Mouse (Mus musculus): Measurements from ENCODE around the gene Dnal1. TPM values are rescaled to one million over a fixed set of nuclear protein-coding genes. Genes with fewer than 3 reads are reported as not detected.
"Not testable (repeated sequence)": the region's sequence is repeated elsewhere in the genome, so short reads cannot be mapped to it uniquely, and the experiment has no call there.

Dnal1 gene
- total RNA-seq (2014; fragmentation: Nextera tagmentation) (1.1 and 3.6 TPM in 2 replicates), total RNA-seq (2017) (0.49 and 0.76 TPM in 2 replicates), polyA plus RNA-seq (2012) (0.01 and 0.14 TPM in 2 replicates)

- Histone ChIP-seq H3K4me1 (ENCODE audit: insufficient read depth, low read depth, low read length) (peaks cover 3% of the 10 kb centered on the region), H3K27me3 (ENCODE audit: insufficient read depth, low read length) (peaks cover 21% of the 10 kb centered on the region), H3K4me3 (ENCODE audit: low read depth, low read length) (peak within 1 kb of the TSS; percentile 43; the same call in 1 of the 2 replicates), H3K9me3 (replicated peaks) (no peaks in the 10 kb centered on the region), H3K36me3 (replicated peaks) (no peaks in the 10 kb centered on the region)
- DNase-seq (ENCODE audit: low spot score) (peak; percentile 14), ATAC-seq (ENCODE audit: extremely low read depth, insufficient number of reproducible peaks, low FRiP score, poor library complexity, severe bottlenecking) (no peak)
- no peak for TF ChIP-seq TAL1 (conservative IDR thresholded peaks at IDR 0.05; ENCODE audit: low read depth, low read length)
- TF ChIP-seq GATA2 (IDR thresholded peaks at IDR 0.05; ENCODE audit: borderline replicate concordance, low read depth, low read length), result no peak
- TF ChIP-seq CTCF (IDR thresholded peaks at IDR 0.05; ENCODE audit: low read depth, low read length), result no peak
- no peak for TF ChIP-seq POLR2AphosphoS5 (IDR thresholded peaks at IDR 0.05; ENCODE audit: insufficient replicate concordance, low read depth, low read length)
- no peak for TF ChIP-seq GATA1 (IDR thresholded peaks at IDR 0.05; ENCODE audit: borderline replicate concordance, low read length)
These were observed at the start of gene Dnal1 for GRCm38 (mm10) chr12:84114153-84114994. Gene Dnal1, plus strand, starts transcription at chr12:84114366.

- Histone ChIP-seq H3K27me3 (ENCODE audit: insufficient read depth, low read length) (peaks cover 37% of the 10 kb centered on the region), H3K9me3 (replicated peaks) (peaks cover 3% of the 10 kb centered on the region; the same call in 1 of the 2 replicates), H3K4me1 (ENCODE audit: insufficient read depth, low read depth, low read length) (peaks cover 3% of the 10 kb centered on the region), H3K4me3 (ENCODE audit: low read depth, low read length) (no peak overlapping the region), H3K36me3 (replicated peaks) (no peaks in the 10 kb centered on the region)
- DNase-seq (ENCODE audit: low spot score) (no peak), ATAC-seq (ENCODE audit: extremely low read depth, insufficient number of reproducible peaks, low FRiP score, poor library complexity, severe bottlenecking) (no peak)
- TF ChIP-seq TAL1 (conservative IDR thresholded peaks at IDR 0.05; ENCODE audit: low read depth, low read length), result no peak
- no peak for TF ChIP-seq GATA1 (IDR thresholded peaks at IDR 0.05; ENCODE audit: borderline replicate concordance, low read length)
These were observed 49.5 kb upstream of the Dnal1 start for GRCm38 (mm10) chr12:84064621-84065020.

DNA sequence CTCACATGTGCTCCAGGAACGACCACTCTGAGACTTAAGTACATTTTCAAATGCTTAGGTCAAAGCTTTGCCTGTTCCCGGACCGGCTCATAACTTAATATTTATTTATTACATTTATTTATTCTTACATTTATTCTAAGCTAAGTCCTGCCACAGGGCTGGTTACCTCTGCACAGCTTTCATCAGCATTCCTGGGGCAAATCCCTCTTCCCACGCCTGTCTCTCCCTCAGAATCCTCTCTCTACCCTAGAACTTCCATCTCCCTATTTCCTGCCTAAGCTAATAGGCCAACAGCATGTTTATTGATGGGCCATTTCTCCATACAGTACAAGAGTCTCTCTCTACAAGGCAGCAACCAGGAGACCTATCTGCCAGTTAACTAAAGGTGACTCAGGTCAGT is 46.4 kb upstream of the Dnal1 start:
- Histone ChIP-seq H3K9me3 (replicated peaks) (peaks cover 3% of the 10 kb centered on the region; the same call in 1 of the 2 replicates), H3K36me3 (replicated peaks) (no peaks in the 10 kb centered on the region), H3K4me1 (ENCODE audit: insufficient read depth, low read depth, low read length) (no peaks in the 10 kb centered on the region), H3K4me3 (ENCODE audit: low read depth, low read length) (no peak overlapping the region), H3K27me3 (ENCODE audit: insufficient read depth, low read length) (peaks cover 33% of the 10 kb centered on the region)
- no peak for ATAC-seq (ENCODE audit: extremely low read depth, insufficient number of reproducible peaks, low FRiP score, poor library complexity, severe bottlenecking)
- DNase-seq (ENCODE audit: low spot score), result no peak
- TF ChIP-seq CTCF (IDR thresholded peaks at IDR 0.05; ENCODE audit: low read depth, low read length) (no peak), TAL1 (conservative IDR thresholded peaks at IDR 0.05; ENCODE audit: low read depth, low read length) (no peak), GATA2 (IDR thresholded peaks at IDR 0.05; ENCODE audit: borderline replicate concordance, low read depth, low read length) (no peak), POLR2AphosphoS5 (IDR thresholded peaks at IDR 0.05; ENCODE audit: insufficient replicate concordance, low read depth, low read length) (no peak), GATA1 (IDR thresholded peaks at IDR 0.05; ENCODE audit: borderline replicate concordance, low read length) (no peak)

- no peak overlapping the region for H3K4me3 ChIP-seq (ENCODE audit: low read depth, low read length)
- no peaks in the 10 kb centered on the region for H3K4me1 ChIP-seq (ENCODE audit: insufficient read depth, low read depth, low read length)
- peaks cover 33% of the 10 kb centered on the region for H3K27me3 ChIP-seq (ENCODE audit: insufficient read depth, low read length)
- H3K9me3 ChIP-seq (replicated peaks), result no peaks in the 10 kb centered on the region
- H3K36me3 ChIP-seq (replicated peaks), result no peaks in the 10 kb centered on the region
- TF ChIP-seq POLR2AphosphoS5 (IDR thresholded peaks at IDR 0.05; ENCODE audit: insufficient replicate concordance, low read depth, low read length) (no peak), GATA1 (IDR thresholded peaks at IDR 0.05; ENCODE audit: borderline replicate concordance, low read length) (no peak), GATA2 (IDR thresholded peaks at IDR 0.05; ENCODE audit: borderline replicate concordance, low read depth, low read length) (no peak), CTCF (IDR thresholded peaks at IDR 0.05; ENCODE audit: low read depth, low read length) (no peak), TAL1 (conservative IDR thresholded peaks at IDR 0.05; ENCODE audit: low read depth, low read length) (no peak)
- no peak for DNase-seq (ENCODE audit: low spot score)
- no peak for ATAC-seq (ENCODE audit: extremely low read depth, insufficient number of reproducible peaks, low FRiP score, poor library complexity, severe bottlenecking)
These were observed 45.9 kb upstream of the Dnal1 start for GRCm38 (mm10) chr12:84068296-84068695.

DNA sequence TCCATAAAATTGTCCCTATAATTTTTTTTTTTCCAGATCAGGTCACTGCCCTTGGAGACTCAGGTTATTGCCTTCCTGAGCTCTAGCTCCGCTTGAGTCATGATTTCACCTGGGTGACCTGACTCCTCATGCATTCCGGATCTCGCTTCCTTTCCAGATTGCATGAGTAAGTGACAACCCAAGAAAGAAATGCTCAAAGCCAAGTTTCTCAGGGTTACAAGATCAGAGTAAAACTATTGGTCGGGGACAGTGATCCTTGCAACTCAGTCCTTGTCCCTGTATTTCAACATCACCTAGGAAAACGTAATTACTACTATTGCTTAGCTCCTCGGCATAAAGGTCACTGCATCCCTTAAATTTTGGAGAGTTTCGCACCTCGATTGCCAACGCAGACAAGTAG is 45.2 kb upstream of the Dnal1 start, which contains the start of gene Acot5:
Gene Acot5 (plus strand): TSS at position 340 of the 400 bp plus-strand sequence.
- DNase-seq (ENCODE audit: low spot score), result no peak
- Histone ChIP-seq H3K36me3 (replicated peaks) (no peaks in the 10 kb centered on the region), H3K27me3 (ENCODE audit: insufficient read depth, low read length) (peaks cover 33% of the 10 kb centered on the region), H3K4me1 (ENCODE audit: insufficient read depth, low read depth, low read length) (no peaks in the 10 kb centered on the region), H3K9me3 (replicated peaks) (no peaks in the 10 kb centered on the region), H3K4me3 (ENCODE audit: low read depth, low read length) (no peak within 1 kb of the TSS)
- TF ChIP-seq POLR2AphosphoS5 (IDR thresholded peaks at IDR 0.05; ENCODE audit: insufficient replicate concordance, low read depth, low read length) (no peak), TAL1 (conservative IDR thresholded peaks at IDR 0.05; ENCODE audit: low read depth, low read length) (no peak), GATA1 (IDR thresholded peaks at IDR 0.05; ENCODE audit: borderline replicate concordance, low read length) (no peak), GATA2 (IDR thresholded peaks at IDR 0.05; ENCODE audit: borderline replicate concordance, low read depth, low read length) (no peak), CTCF (IDR thresholded peaks at IDR 0.05; ENCODE audit: low read depth, low read length) (no peak)
- ATAC-seq (ENCODE audit: extremely low read depth, insufficient number of reproducible peaks, low FRiP score, poor library complexity, severe bottlenecking), result no peak

DNA sequence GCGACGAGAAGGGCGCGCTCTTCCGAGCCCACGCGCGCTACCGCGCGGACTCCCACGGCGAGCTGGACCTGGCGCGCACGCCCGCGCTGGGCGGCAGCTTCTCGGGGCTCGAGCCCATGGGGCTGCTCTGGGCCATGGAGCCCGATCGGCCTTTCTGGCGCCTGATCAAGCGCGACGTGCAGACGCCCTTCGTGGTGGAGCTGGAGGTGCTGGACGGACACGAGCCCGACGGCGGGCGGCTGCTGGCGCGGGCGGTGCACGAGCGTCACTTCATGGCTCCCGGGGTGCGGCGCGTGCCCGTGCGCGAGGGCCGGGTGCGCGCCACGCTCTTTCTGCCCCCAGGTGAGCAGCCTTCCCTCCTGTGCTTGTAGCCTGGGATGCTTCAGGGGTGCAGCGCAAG is 44.6 kb upstream of the Dnal1 start:
- not testable (repeated sequence) for H3K4me1 ChIP-seq (ENCODE audit: insufficient read depth, low read depth, low read length); H3K36me3 ChIP-seq (replicated peaks); H3K4me3 ChIP-seq (ENCODE audit: low read depth, low read length); ATAC-seq (ENCODE audit: extremely low read depth, insufficient number of reproducible peaks, low FRiP score, poor library complexity, severe bottlenecking); DNase-seq (ENCODE audit: low spot score); H3K9me3 ChIP-seq (replicated peaks)
- H3K27me3 ChIP-seq (ENCODE audit: insufficient read depth, low read length), result peaks cover 32% of the 10 kb centered on the region

All from G1E (cell line).